Mouse (Mus musculus) left cerebral cortex, postnatal 14 days (tissue): ENCODE measurements at regions not wholly inside any gene's neighbourhood (a gene's known extent, or its start where the extent isn't known, plus 50 kb on each side); places are given as distances from the start of the nearest gene placed in this dataset.
A peak's percentile ranks its signal among the peaks of the same experiment; 100 is the strongest.

Experiments used
- DNase-seq, 2 experiments: peaks; one replicate each; pipeline ENCODE4 v3.0.0; 2021 to 2022; ENCODE audit warnings: low spot score in 2 of 2, mixed read lengths in 1 of 2
- intact Hi-C: fragments of 180-260 bp; cut with DNase I; formaldehyde crosslinking; loops from one replicate; pipeline ENCODE4 v1.15.1; 2025
- microRNA-seq, 2 experiments: library from miRNA; unstranded; fragments of <30 nt; microRNA quantifications; one replicate each; pipeline ENCODE4 v1.2.0; 2022

DNA sequence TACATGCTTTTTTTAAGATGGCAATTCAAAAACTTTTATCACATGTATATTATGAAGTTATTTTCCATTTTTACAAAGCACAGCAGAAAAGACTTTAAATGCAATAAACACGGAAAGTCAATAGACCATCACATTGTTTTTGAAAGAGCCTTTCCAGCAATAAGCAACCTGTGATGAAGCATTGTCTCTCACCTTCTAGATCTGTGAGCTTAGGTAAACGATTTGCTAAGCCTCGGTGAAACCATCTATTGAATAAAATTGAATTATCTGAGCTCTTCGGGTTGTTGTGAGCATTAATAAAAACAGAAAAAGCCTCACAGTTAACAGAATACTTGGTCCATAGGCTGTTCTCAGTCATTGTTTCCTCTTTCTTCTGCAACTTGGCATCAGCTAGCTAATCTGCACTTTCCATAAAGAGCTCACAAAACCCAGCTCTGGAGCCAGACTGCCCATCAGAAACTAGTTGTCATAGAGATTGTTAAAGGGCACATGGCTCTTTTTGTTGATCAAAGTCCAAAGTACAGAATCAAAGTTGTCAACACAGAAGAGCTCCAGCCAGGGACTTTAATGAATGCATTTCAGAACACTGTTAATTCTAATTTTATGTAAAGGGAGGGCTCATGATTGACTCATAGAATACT is 261.5 kb downstream of the Atp6ap1l start:
- no peak for DNase-seq
- intact Hi-C loops: no loop called here

DNA sequence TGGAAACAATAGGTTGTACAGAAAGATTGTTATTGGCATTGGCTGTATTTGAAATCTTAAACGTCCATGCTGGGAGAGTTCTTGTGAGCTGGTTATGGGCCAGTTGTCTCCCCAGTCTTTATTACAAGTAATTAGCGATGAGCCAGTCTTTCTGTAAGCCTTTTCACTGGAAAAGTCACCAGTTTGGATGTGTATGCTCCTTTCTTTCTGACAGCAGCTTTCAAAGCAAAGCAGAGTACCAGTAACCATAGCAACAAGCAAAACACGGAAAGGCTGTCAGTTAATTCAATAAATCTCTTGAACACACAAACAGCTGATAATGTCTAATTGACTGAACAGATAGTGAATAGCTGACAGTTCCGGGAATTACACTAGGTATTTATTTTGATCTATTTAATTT is 262.0 kb downstream of the Atp6ap1l start:
- DNase-seq: peak in 1 of 2 experiments; percentile 21

DNA sequence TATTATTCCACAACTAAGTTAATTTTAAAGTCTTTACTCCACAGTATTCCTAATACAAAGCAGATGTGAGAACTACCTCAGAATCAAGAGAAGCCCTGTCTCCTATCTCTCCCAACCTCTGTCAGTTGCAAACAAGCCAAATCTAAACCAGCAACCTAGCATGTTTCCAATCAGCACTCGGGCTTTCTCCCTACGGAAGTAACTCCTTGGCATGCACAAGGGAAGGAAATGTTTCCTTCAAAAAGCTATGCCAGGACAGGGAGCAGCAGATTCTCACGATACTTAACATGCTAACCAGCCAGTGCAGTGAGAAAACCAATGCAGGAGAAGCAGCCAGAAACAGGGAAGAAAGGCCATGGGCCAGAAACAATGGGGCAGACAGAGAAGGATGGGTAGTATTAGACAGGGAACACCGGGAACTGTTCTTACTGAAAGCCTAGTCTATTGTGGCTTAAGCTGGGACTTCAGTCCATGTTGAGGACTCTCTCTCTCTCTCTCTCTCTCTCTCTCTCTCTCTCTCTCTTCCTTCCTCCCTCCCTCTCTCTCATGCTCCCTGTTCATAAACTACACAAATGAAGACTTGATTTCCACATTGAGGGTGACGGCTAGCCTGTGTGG is 262.8 kb downstream of the Atp6ap1l start:
- intact Hi-C loops: no loop called here
- DNase-seq: no peak

More for the DNA sequence above, 262.0 kb downstream of the Atp6ap1l start:
- intact Hi-C loops: no loop called here

Small RNA genes lying in the stretch of these regions (microRNA-seq; reads per million reads assigned to microRNA genes)
- gene Gm44338: 0 reads per million in 2 experiments
